Mouse (Mus musculus) embryo, embryonic 10.5 days (tissue): ENCODE measurements at regions not wholly inside any gene's neighbourhood (a gene's known extent, or its start where the extent isn't known, plus 50 kb on each side); places are given as distances from the start of the nearest gene placed in this dataset.

ENCODE experiments used
- DNase-seq: peaks from one replicate; pipeline ENCODE4 v3.0.0-alpha.2; 2015; ENCODE audit warnings: low spot score

GRCm38 (mm10) chr1:47093289-47093947 is 200.8 kb upstream of the Slc39a10 start:
- DNase-seq: peak; percentile 9

DNA sequence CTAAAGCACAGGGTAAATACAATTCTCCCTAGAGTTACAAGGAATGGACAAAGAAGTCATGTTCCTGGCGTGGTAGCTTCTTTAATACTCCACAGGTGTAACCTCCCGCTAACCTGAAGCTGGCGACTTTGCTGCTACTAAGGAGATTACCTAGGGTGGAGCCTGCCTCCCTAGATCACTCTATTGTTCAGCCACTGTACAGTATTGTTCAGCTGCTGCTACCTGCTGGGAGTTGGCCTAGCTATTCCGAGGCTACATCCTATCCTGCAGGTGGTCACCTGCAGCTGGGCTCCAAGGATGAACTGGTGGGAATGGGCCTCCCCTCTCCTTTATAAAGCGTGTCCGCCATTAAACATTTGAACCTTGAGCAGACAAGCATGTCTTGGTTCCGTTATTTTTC is 183.8 kb upstream of the Slc39a10 start:
- no peak for DNase-seq

DNA sequence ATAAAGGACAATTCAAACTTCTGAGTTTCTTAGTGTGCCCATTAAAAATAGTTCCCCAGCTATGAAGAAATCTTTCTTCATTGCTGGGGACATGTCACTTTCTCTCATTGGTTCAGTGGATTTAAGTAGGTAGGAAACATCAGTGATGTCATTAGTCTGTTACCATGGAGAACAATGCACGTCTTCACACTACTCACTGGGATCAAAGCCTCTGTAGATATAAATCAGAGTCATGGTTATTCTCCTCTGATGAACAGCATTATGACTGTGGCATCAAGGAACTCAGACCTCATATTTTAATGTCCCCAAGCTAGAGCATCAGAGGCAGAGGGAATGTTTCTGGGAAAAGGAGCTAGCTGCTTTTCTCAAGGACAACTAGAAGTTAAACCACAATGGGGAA is 165.5 kb upstream of the Slc39a10 start:
- no peak for DNase-seq

DNA sequence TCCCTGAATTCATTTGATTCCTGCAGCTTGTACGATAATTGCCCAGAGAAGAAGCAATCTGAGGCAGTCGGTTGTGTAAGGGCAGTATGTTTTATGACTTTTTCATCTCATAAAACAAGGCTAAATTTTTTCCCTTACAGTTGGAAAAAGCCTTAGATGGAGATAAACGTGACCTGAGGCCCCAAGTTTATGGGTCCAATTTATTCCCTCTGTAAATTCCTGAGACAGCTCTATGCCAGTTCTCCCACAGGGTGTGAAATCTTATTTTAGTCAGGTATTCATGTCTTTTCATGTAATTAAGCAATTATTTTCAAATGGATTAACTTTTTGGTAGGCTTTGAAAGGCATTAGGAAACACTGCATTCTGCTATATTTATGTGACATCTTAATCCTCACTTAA is 164.7 kb upstream of the Slc39a10 start:
- DNase-seq: no peak

DNA sequence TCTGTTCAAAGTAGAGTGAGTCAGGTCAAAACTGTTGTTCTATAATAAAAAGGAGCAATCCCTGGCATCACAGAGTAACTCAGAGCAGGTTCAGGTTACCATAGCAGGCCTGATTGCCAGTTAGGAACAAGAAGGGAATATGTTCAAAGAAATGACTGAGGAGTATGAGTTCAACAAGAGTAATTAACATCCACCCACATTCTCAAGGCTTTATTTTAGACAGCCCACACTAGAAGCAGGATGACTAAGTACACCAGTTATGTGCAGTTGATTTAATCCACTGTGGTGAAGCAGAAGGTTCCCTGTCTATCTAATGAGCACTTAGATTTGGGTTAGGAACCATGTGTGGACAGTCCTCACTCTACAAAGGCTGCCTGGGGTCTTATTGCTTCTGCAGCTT is 158.5 kb upstream of the Slc39a10 start:
- DNase-seq: no peak

- no peak for DNase-seq
These were observed 157.8 kb upstream of the Slc39a10 start for GRCm38 (mm10) chr1:47050492-47050891.

- DNase-seq: peak; percentile 24
These were observed 144.9 kb upstream of the Slc39a10 start for GRCm38 (mm10) chr1:47037576-47037975.

- peak; percentile 32 for DNase-seq
These were observed 126.7 kb upstream of the Slc39a10 start for GRCm38 (mm10) chr1:47019356-47019755.

- DNase-seq: no peak
These were observed 121.9 kb upstream of the Slc39a10 start for GRCm38 (mm10) chr1:47014526-47014925.

- DNase-seq: no peak
These were observed 111.1 kb upstream of the Slc39a10 start for GRCm38 (mm10) chr1:47003746-47004145.

GRCm38 (mm10) chr1:46999337-46999736 is 106.7 kb upstream of the Slc39a10 start:
- DNase-seq: no peak

DNA sequence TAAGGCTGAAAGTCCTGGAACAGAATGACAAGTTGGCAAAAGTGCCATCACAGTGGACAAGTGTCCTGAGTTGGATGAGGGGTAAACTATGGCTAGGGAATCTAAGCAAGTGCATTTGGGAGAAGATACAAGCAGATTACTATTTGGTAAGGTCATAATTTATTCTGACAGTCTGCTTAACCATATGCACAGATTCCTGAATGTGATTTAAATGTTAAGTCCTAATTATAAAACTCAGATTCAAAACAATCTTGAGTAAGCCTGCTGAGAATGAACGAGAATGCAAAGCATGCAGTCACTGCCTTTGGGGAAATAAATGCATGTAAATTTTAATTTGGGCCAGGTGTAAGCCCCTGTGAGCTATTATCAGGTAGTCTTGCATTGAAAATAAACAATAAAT is 93.3 kb upstream of the Slc39a10 start:
- DNase-seq: no peak

GRCm38 (mm10) chr1:46983093-46983492 is 90.4 kb upstream of the Slc39a10 start:
- no peak for DNase-seq

DNA sequence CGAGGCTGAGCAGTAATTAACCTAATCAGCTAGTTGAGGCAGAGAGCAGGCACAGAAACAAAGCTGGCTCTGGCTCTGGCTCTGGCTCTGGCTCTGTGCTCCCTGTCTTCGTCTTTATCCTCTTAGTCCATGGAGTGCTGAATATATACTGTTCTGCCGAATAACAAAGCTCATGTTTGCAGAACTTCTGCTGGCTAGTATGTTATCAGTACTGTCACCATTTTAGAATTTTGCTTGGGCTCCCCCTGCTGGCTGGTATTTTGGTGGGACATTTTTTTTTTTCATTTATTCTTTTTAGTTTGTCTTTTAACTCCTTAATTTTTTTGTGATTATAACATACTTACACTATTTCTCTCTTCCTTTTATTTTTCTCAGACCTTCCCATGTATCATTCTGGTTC is 77.8 kb upstream of the Slc39a10 start:
- DNase-seq: peak; percentile 55

GRCm38 (mm10) chr1:46968361-46968760 is 75.7 kb upstream of the Slc39a10 start:
- DNase-seq: no peak

GRCm38 (mm10) chr1:46966917-46967266 is 74.2 kb upstream of the Slc39a10 start:
- no peak for DNase-seq

DNA sequence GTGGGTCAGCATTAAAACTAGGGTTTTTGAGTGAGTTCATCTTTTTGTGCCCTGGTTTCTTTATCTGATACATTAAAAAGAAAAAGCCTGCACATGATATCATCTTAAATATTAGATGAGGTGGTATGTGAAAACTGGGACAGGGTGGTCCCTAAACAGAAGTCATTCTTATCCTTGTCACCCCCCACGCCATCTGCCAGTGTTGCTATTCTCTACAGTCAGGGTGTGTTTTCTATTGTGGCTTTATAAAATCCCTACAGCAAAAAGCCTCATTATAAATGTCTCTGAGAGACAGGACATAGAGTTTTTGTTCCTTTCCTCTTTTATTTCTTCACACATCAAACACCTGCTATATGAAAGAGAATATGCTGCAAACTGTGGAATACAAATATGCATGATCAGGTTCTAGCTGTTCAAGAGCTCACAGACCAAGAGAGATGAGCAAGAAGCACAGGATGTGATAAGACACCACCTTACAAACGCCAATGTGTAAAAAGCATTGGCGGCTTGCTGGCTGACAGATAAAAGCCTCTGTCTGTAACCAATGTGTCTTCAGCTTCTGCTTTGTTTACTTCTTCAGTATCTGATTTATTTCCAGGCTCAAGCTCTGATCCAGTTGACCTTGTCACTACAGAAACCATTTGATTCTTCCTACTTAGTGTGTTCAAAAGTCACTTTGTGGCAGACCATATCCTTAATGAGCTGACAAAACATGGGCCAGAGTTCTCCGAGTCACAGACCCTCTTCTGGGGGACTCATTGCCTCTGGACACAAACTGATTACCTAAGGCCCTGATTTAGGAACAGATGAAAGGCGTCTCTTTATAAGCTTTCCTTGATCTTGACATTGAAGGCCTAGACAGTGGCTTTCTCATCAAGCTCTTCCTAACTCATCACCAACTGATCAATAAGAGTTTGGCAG is 73.6 kb upstream of the Slc39a10 start:
- peak; percentile 21 for DNase-seq

DNA sequence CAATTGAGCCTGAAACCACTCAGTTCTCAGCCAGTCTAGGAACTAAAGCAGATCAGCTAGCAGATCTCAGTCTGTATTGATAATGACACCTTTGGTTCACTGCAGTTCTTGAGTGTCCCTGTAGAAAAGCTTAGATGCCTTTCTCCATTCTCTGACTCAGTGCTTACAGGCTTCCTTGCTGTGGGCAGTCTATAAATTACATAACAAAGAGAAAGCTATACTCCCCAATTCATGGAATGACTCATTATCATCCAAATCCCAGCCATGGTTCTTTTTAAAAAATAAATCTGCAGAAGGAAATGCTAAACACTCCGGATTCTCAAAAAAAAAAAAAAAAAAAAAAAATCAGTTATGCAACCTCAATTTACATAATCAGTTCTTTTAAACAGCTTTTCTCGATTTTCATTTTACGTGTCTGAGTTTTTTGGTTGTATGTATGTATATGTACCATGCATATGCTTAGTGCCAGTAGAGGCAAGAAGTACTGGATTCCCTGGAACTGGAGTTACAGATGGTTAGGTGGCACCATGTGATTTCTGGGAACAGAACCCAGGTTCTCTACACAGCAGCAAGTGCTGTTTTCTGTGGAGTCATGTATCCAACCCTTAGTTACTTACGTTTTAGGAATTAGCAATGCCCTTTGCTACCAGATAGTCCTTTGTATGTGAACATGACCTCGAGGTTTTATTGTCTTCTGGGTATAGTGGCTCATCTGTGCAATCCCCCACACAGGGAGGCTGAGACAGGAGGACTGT is 71.5 kb upstream of the Slc39a10 start:
- no peak for DNase-seq
